Comparison of ENCODE assay signal across 25 mouse cellular contexts in genomic region chrX:130823943-130824342, GRCm38 (mm10).
"Had no signal": no experiment of that assay in that cellular context is flagged by ENCODE, and none has a peak within 500 bp of the region (broad histone marks: within the 10 kb centered on the region; RNA-seq: fewer than 3 reads in every experiment).

No protein-coding gene starts in this region.

- H3K9ac ChIP-seq: heart, embryonic 13.5 days; heart, embryonic 15.5 days; hindbrain, embryonic 13.5 days; hindbrain, embryonic 15.5 days; intestine, embryonic 15.5 days; limb, embryonic 12.5 days; liver, embryonic 13.5 days; liver, embryonic 15.5 days had no signal

- H3K4me3 ChIP-seq: heart, adult 2 months; heart, embryonic 13.5 days; heart, embryonic 15.5 days; hindbrain, embryonic 13.5 days; hindbrain, embryonic 15.5 days; intestine, embryonic 15.5 days; left cerebral cortex, adult 2 months; limb, embryonic 10.5 days; limb, embryonic 12.5 days; liver, embryonic 13.5 days; liver, embryonic 15.5 days had no signal

- ATAC-seq: hindbrain, postnatal 0 days; intestine, embryonic 15.5 days; intestine, postnatal 0 days had no signal

- H3K27me3 ChIP-seq: heart, embryonic 13.5 days; heart, embryonic 15.5 days; hindbrain, embryonic 13.5 days; hindbrain, embryonic 15.5 days; intestine, embryonic 15.5 days; limb, embryonic 12.5 days; liver, embryonic 13.5 days; liver, embryonic 15.5 days had no signal

- H3K36me3 ChIP-seq: heart, embryonic 13.5 days; heart, embryonic 15.5 days; hindbrain, embryonic 13.5 days; hindbrain, embryonic 15.5 days; intestine, embryonic 15.5 days; limb, embryonic 10.5 days; limb, embryonic 12.5 days; liver, embryonic 13.5 days; liver, embryonic 15.5 days had no signal

- H3K9me3 ChIP-seq: heart, embryonic 13.5 days; heart, embryonic 15.5 days; hindbrain, embryonic 13.5 days; hindbrain, embryonic 15.5 days; intestine, embryonic 15.5 days; limb, embryonic 10.5 days; limb, embryonic 12.5 days; liver, embryonic 13.5 days; liver, embryonic 15.5 days had no signal

- H3K4me2 ChIP-seq: heart, embryonic 11.5 days; heart, embryonic 13.5 days; heart, embryonic 15.5 days; hindbrain, embryonic 13.5 days; hindbrain, embryonic 15.5 days; intestine, embryonic 15.5 days; limb, embryonic 12.5 days; liver, embryonic 11.5 days; liver, embryonic 13.5 days; liver, embryonic 15.5 days had no signal

- H3K4me1 ChIP-seq: heart, embryonic 13.5 days; heart, embryonic 15.5 days; hindbrain, embryonic 13.5 days; hindbrain, embryonic 15.5 days; intestine, embryonic 15.5 days; limb, embryonic 10.5 days; limb, embryonic 12.5 days; liver, embryonic 13.5 days; liver, embryonic 15.5 days had no signal

- DNase-seq: gastrocnemius, postnatal 14 days; gastrocnemius, postnatal 36 days; heart, adult 11 months; heart, adult 2 months; heart, postnatal 14 days; heart, postnatal 36 days; kidney, adult 18-20 months; kidney, adult 8-10 months; kidney, postnatal 14 days; kidney, postnatal 36 days; liver; liver, embryonic 13.5 days had no signal

- H3K27ac ChIP-seq: heart, adult 2 months; heart, embryonic 13.5 days; heart, embryonic 15.5 days; hindbrain, embryonic 13.5 days; hindbrain, embryonic 15.5 days; hindbrain, postnatal 0 days; intestine, embryonic 15.5 days; left cerebral cortex, adult 2 months; limb, embryonic 10.5 days; limb, embryonic 12.5 days; liver, embryonic 13.5 days; liver, embryonic 15.5 days had no signal
